Comparison of ENCODE assay signal across 16 mouse cellular contexts in the genomic region with DNA sequence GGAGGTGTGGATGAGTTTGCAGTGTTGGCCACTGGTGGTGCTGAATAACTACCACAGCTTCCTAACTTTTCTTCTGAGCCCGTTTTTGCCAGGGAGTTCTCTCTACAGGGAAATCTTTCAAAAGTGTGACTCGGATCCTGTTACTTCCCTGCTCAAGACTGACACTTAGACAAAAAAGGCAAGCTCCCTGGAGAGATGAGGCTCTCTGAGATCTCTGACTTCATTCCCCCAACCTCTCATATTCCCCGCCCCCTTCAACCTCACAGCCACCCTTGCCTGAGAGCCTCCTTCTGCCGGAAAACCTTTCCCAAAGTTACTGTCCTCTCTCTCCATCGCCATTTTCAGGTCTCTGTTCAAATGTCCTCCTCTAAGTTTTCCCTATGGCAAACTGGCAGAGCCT.
"Had no signal": no experiment of that assay in that cellular context is flagged by ENCODE, and none has a peak within 500 bp of the region (broad histone marks: within the 10 kb centered on the region; RNA-seq: fewer than 3 reads in every experiment).

No protein-coding gene starts in this region.

- H3K4me3 ChIP-seq: layer of hippocampus, adult 2 months; limb, embryonic 12.5 days; liver, embryonic 13.5 days; lung, embryonic 15.5 days; megakaryocyte, embryonic 14.5 days; midbrain, embryonic 15.5 days; neural tube, embryonic 13.5 days had no signal

- DNase-seq: kidney, postnatal 4 days; liver; liver, embryonic 13.5 days; liver, postnatal 0 days; lung, postnatal 14 days; retina, postnatal 1 day; thymus, postnatal 14 days had no signal

- H3K27ac ChIP-seq: layer of hippocampus, adult 2 months; limb, embryonic 12.5 days; liver, embryonic 13.5 days; lung, embryonic 15.5 days; macrophage; midbrain, embryonic 15.5 days; neural tube, embryonic 13.5 days; stomach, postnatal 0 days had no signal

- H3K36me3 ChIP-seq: limb, embryonic 12.5 days; liver, embryonic 13.5 days; lung, embryonic 15.5 days; midbrain, embryonic 15.5 days; neural tube, embryonic 13.5 days had no signal

- H3K4me1 ChIP-seq: liver, embryonic 13.5 days; midbrain, embryonic 15.5 days had no signal

- H3K27me3 ChIP-seq: midbrain, embryonic 15.5 days; neural tube, embryonic 13.5 days had no signal

- ATAC-seq: liver, postnatal 0 days; midbrain, embryonic 15.5 days had no signal

- H3K9ac ChIP-seq: limb, embryonic 12.5 days; liver, embryonic 13.5 days; liver, postnatal 0 days; lung, embryonic 15.5 days; midbrain, embryonic 15.5 days; neural tube, embryonic 13.5 days had no signal

- H3K4me2 ChIP-seq: limb, embryonic 12.5 days; liver, embryonic 13.5 days; lung, embryonic 15.5 days; midbrain, embryonic 11.5 days; midbrain, embryonic 15.5 days; neural tube, embryonic 13.5 days had no signal

- H3K9me3 ChIP-seq: limb, embryonic 12.5 days; liver, embryonic 13.5 days; lung, embryonic 15.5 days; megakaryocyte, embryonic 14.5 days; midbrain, embryonic 15.5 days; neural tube, embryonic 13.5 days had no signal
